Mouse (Mus musculus) hindbrain, embryonic 15.5 days (tissue): ENCODE results near the gene Gm38100. TPM values are rescaled to one million over a fixed set of nuclear protein-coding genes. Genes with fewer than 3 reads are reported as not detected.

Source experiments
- ATAC-seq: fragments of 200-750 bp; cut with Nextera tagmentation; 2 replicates; pipeline ENCODE4 v1.8.0; 2017; ENCODE audit warnings: low read depth, moderate number of reproducible peaks, moderate TSS enrichment; ENCODE audit not compliant: low FRiP score
- H3K27ac ChIP-seq: fragments of 300-500 bp; sonication (generic); replicated peaks from 2 replicates; pipeline ENCODE4 v1.5.1; 2015; ENCODE audit warnings: mild to moderate bottlenecking, inconsistent platforms
- H3K27me3 ChIP-seq: fragments of 300-500 bp; sonication (generic); 2 replicates; pipeline ENCODE4 v1.6.1; 2015; ENCODE audit warnings: control low read depth, inconsistent platforms
- H3K36me3 ChIP-seq: fragments of 300-500 bp; sonication (generic); 2 replicates; pipeline ENCODE4 v1.6.1; 2015; ENCODE audit warnings: control low read depth, inconsistent platforms
- H3K4me1 ChIP-seq: fragments of 300-500 bp; sonication (generic); replicated peaks from 2 replicates; pipeline ENCODE4 v1.6.1; 2015; ENCODE audit warnings: control low read depth, inconsistent platforms
- H3K4me2 ChIP-seq: fragments of 300-500 bp; sonication (generic); 2 replicates; pipeline ENCODE4 v1.6.1; 2015; ENCODE audit warnings: moderate library complexity, mild to moderate bottlenecking, inconsistent platforms
- H3K4me3 ChIP-seq: fragments of 300-500 bp; sonication (generic); 2 replicates; pipeline ENCODE4 v1.5.1; 2015; ENCODE audit warnings: mild to moderate bottlenecking, inconsistent platforms
- H3K9ac ChIP-seq: fragments of 300-500 bp; sonication (generic); 2 replicates; pipeline ENCODE4 v1.6.1; 2015; ENCODE audit warnings: inconsistent platforms
- H3K9me3 ChIP-seq: fragments of 300-500 bp; sonication (generic); 2 replicates; pipeline ENCODE4 v1.6.1; 2016; ENCODE audit warnings: control low read depth, inconsistent platforms
- WGBS: fragments of 180-500 bp; shearing (Covaris S2); methylation state at CpG from one replicate; pipeline ENCODE4 v1.1.7; 2015; 5-methylcytosine and 5-hydroxymethylcytosine counted together
- polyA plus RNA-seq: library from polyadenylated mRNA; unstranded; fragments of >200 nt; fragmentation: Nextera tagmentation; extraction: Ambion mirVana; gene quantifications from 2 replicates; pipeline ENCODE4 v1.2.1, GENCODE M21; 2015

The Gm38100 gene
- polyA plus RNA-seq, 1 experiment from 2014 or later = not detected

DNA sequence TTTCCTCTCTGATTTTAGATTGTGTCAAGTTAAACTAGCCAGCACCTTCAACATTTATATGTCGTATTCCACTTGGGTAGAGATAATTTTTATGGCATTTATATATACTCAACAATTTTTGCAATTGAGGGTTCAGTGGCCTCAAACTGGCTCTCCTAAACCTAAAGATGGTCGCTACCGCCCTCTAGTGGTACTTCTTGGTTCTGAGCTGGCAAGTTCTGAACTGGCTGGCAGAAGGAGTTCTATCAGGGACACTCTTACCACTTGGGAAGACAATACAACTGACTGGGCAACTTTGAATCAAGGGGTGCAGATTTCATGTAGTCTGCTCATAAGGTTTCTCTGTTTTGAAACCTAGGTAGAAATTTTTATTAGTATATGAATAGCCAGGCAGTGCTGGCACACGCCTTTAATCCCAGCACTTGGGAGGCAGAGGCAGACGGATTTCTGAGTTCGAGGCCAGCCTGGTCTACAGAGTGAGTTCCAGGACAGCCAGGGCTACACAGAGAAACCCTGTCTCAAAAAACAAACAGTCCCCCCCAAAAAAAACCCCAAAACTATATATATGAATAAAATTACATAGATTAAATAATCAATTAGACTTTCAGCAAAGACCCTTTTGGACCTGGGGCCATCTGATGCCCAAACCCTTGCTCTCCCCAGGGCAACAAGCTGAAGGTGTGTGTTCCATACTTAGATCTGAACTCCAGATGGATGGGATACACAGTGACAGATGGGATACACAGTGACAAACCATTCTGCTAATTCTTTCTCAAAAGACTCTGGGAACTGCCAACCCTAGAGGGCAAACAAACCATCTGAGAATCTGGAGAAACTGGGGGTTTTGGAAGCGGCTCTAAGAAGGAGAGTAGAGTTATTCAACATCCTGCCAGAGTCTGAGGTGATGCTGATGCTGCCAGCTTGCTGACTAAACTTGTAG, 4.0 kb downstream of the Gm38100 start:
- H3K4me3 ChIP-seq = no peak overlapping the region
- ATAC-seq = peak; percentile 79; the same call in 1 of the 2 replicates
- no peaks in the 10 kb centered on the region for H3K4me1 ChIP-seq
- no peaks in the 10 kb centered on the region for H3K9me3 ChIP-seq
- no peak overlapping the region for H3K4me2 ChIP-seq
- 50% methylated on average over 7 of the region's 7 CpGs for WGBS
- no peak overlapping the region for H3K9ac ChIP-seq
- H3K36me3 ChIP-seq = no peaks in the 10 kb centered on the region
- no peaks in the 10 kb centered on the region for H3K27me3 ChIP-seq
- no peak overlapping the region for H3K27ac ChIP-seq

DNA sequence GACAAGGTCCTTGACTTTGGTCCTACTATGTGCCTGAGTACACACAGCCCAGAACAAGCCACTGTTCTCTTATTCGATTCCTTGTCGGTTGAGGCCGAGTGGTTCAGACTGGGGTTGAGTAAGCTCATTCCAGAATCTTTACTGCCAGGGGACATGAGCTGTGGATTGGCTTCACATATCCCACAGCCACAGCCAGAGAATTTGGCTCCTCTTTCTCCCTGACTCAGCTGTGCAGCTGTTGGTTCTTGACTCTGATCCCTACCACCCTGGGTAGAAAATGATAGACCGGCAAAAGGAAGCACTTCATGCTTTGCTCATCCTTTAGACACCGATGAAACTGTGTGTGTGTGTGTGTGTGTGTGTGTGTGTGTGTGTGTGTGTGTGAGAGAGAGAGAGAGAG, 11.3 kb downstream of the Gm38100 start:
- H3K36me3 ChIP-seq = no peaks in the 10 kb centered on the region
- no peak overlapping the region for H3K4me2 ChIP-seq
- H3K4me3 ChIP-seq = no peak overlapping the region
- 93% methylated on average over 5 of the region's 5 CpGs for WGBS
- no peak overlapping the region for H3K27ac ChIP-seq
- no peaks in the 10 kb centered on the region for H3K27me3 ChIP-seq
- H3K9ac ChIP-seq = no peak overlapping the region
- H3K4me1 ChIP-seq = 0 out of 2 replicates have a peak, but pooled peaks cover 3% of the 10 kb centered on the region
- ATAC-seq = no peak
- H3K9me3 ChIP-seq = no peaks in the 10 kb centered on the region

DNA sequence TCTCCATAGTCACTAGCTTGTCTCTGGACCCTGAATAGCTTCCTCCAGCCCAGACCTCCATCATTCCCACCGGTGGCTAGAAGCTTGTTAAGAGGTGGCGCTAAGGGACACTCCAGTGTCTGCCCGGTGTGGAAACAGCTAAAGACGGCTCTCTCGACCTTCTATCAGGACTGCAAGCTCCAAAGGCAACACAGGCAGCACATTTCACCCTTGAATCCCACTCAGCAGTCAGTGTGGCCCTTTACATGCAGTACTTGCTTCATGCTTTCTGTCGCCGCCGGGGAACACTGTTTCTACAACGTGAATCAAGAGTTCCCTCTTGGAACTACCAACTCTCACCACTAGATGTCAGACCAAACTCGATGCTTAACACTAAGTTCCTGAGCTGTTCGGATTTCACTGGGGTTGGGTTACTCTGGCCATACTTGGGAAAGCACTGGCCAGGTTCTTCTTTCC, 16.2 kb downstream of the Gm38100 start:
- peak; percentile 88 for ATAC-seq
- Histone ChIP-seq H3K4me3 (0 out of 2 replicates have a peak overlapping the region, but pooled peaks have one; percentile 6), H3K4me1 (0 out of 2 replicates have a peak, but pooled peaks cover 3% of the 10 kb centered on the region), H3K9me3 (no peaks in the 10 kb centered on the region), H3K4me2 (peak overlapping the region; percentile 49), H3K36me3 (no peaks in the 10 kb centered on the region), H3K27ac (no peak overlapping the region), H3K27me3 (no peaks in the 10 kb centered on the region), H3K9ac (peak overlapping the region; percentile 30; the same call in 1 of the 2 replicates)
- WGBS = 11% methylated on average over 11 of the region's 11 CpGs

DNA sequence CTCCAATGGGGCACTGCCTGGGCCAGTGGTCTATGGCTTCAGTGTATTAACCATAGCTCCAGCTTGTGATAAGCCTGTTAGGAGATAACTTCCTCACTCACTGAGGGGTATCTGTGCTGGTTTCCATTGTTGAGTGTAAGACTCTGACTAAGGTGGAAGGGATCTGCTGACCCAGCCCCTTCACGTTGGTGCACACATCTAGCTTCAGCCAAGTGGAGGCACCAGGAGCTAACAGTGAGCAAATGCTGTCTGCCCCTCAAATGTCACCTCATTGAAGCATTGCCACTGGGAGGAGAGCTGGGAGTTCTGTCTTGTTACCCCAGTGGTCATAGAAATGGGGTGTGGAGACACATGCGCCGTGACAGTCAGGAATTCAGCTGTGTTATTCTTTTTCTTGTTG, 18.6 kb downstream of the Gm38100 start:
- no peaks in the 10 kb centered on the region for H3K27me3 ChIP-seq
- no peaks in the 10 kb centered on the region for H3K36me3 ChIP-seq
- 0 out of 2 replicates have a peak, but pooled peaks cover 3% of the 10 kb centered on the region for H3K4me1 ChIP-seq
- H3K9ac ChIP-seq = no peak overlapping the region
- WGBS = 76% methylated on average over 3 of the region's 3 CpGs
- no peak overlapping the region for H3K4me2 ChIP-seq
- H3K9me3 ChIP-seq = no peaks in the 10 kb centered on the region
- no peak overlapping the region for H3K27ac ChIP-seq
- no peak for ATAC-seq
- H3K4me3 ChIP-seq = no peak overlapping the region

DNA sequence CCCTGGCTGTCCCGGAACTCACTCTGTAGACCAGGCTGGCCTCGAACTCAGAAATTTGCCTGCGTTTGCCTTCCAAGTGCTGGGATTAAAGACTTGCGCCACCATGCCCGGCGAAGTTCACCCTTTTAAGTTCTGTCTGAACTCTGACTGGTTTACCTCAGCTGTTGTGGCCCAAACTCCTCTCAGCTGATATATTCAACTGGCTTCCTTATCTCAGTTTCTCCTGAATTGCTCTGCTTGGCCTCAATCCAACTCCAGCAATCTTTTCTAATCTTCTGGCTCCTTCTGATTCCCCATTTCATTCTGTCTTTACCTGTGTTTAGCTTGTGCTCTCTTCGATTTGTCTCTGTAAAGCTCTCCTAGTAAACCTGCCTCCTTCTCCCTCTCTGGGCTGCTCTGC, 23.0 kb downstream of the Gm38100 start:
- H3K4me1 ChIP-seq = no peaks in the 10 kb centered on the region
- no peak for ATAC-seq
- no peak overlapping the region for H3K4me2 ChIP-seq
- H3K9ac ChIP-seq = no peak overlapping the region
- no peak overlapping the region for H3K27ac ChIP-seq
- no peaks in the 10 kb centered on the region for H3K9me3 ChIP-seq
- H3K4me3 ChIP-seq = no peak overlapping the region
- no peaks in the 10 kb centered on the region for H3K36me3 ChIP-seq
- H3K27me3 ChIP-seq = no peaks in the 10 kb centered on the region
- WGBS = 93% methylated on average over 7 of the region's 7 CpGs

DNA sequence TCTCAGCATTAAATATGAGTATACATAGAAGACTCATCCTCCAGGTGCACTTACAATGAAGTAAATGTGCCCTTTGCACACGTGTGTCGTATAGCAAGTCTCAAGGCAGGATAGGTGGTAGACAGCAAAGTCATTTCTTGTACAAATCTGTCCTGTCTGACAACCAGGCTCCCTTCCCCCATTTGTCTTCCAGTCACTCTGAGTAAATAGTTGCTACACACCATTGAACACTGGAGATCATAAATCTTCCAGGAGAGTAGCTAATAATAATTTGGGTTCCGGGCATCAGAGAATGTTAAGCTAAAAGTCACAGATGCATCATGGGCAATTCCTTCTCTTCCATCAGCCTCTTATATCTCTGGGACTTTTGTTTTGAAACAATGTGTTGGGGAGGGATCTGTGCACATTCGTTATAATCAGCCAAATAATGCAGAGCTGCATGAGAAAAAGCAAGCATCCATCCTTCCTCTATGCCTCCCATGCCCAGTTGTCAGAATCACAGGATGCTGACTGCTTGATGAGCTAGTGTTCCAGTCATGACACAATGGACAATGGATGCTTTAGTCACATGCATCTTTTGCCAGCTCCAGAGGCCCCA, 26.7 kb downstream of the Gm38100 start:
- no peaks in the 10 kb centered on the region for H3K4me1 ChIP-seq
- H3K36me3 ChIP-seq = no peaks in the 10 kb centered on the region
- H3K9me3 ChIP-seq = no peaks in the 10 kb centered on the region
- H3K9ac ChIP-seq = no peak overlapping the region
- peak; percentile 74; the same call in 1 of the 2 replicates for ATAC-seq
- WGBS = 40% methylated on average over 4 of the region's 4 CpGs
- H3K4me3 ChIP-seq = no peak overlapping the region
- H3K27ac ChIP-seq = peak overlapping the region; percentile 29; the same call in 1 of the 2 replicates
- H3K27me3 ChIP-seq = no peaks in the 10 kb centered on the region
- no peak overlapping the region for H3K4me2 ChIP-seq

DNA sequence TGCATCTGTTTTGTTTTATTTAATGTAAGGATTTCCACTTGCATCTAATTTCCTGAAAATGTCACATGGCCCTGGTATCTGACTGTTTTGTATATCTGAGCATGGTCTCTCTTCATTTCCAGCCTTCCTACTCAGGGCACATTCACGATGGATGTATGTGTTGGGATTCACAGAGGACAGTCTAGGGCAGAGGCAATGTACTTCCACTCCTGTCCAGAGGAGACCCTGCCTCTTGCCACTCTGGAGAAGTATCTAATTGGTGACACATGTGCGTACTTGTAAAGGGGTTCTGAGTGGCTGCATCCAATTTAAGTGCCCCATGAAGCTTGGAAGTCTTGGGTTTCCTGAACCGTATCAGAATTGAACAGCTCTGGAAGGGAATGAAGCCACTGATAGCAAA, 30.3 kb downstream of the Gm38100 start:
- 80% methylated on average over 3 of the region's 3 CpGs for WGBS
- no peak overlapping the region for H3K4me2 ChIP-seq

DNA sequence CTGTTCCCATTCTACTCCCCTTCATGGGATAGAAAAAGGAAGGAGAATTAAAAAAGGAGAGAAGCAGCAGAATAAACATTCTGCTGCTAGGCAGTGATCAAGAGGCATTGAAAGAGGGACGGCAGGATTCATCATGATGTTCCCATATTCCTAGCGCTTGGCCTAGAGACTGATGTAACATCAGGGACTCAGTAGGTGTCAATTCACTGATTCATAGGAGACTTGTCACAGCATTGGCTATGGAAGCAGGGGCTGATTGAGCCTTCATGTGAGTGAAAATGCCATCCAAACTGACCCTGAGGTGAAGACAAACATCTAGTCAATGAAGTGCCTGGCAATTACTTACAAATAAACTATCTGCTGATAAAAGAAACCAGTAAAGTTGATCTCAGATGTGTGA, 30.7 kb downstream of the Gm38100 start:
- Histone ChIP-seq H3K4me1 (no peaks in the 10 kb centered on the region), H3K36me3 (no peaks in the 10 kb centered on the region), H3K27me3 (no peaks in the 10 kb centered on the region), H3K9ac (no peak overlapping the region), H3K9me3 (no peaks in the 10 kb centered on the region), H3K27ac (no peak overlapping the region), H3K4me2 (no peak overlapping the region), H3K4me3 (no peak overlapping the region)
- no peak for ATAC-seq
- 78% methylated on average over 2 of the region's 2 CpGs for WGBS

More for the DNA sequence above, 30.3 kb downstream of the Gm38100 start:
- Histone ChIP-seq H3K4me1 (no peaks in the 10 kb centered on the region), H3K9me3 (no peaks in the 10 kb centered on the region), H3K36me3 (no peaks in the 10 kb centered on the region), H3K27ac (no peak overlapping the region), H3K27me3 (no peaks in the 10 kb centered on the region), H3K9ac (no peak overlapping the region), H3K4me3 (no peak overlapping the region)
- no peak for ATAC-seq

DNA sequence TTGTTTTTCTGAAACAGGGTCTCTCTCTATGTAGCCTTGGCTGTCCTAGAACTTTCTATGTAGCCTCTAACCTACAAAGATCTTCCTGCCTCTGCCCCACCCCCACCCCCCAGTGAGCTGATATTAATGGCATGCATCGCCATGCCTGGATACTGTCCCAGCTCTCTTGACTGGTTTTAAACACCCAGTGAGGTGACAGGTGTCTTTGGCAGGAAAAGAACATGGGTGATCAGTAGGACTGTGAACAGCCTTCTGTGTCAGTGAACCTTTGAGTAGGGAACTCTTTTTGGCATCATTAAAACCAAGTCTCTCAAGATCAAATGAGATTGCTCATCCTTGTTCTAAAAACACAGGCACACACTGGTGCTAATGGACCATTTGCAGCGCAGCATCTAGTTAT, 41.7 kb downstream of the Gm38100 start:
- H3K4me2 ChIP-seq = no peak overlapping the region
- no peaks in the 10 kb centered on the region for H3K36me3 ChIP-seq
- ATAC-seq = no peak
- WGBS = 94% methylated on average over 2 of the region's 2 CpGs
- no peaks in the 10 kb centered on the region for H3K4me1 ChIP-seq
- H3K9ac ChIP-seq = no peak overlapping the region
- H3K27ac ChIP-seq = no peak overlapping the region
- no peak overlapping the region for H3K4me3 ChIP-seq
- H3K9me3 ChIP-seq = no peaks in the 10 kb centered on the region
- H3K27me3 ChIP-seq = no peaks in the 10 kb centered on the region

DNA sequence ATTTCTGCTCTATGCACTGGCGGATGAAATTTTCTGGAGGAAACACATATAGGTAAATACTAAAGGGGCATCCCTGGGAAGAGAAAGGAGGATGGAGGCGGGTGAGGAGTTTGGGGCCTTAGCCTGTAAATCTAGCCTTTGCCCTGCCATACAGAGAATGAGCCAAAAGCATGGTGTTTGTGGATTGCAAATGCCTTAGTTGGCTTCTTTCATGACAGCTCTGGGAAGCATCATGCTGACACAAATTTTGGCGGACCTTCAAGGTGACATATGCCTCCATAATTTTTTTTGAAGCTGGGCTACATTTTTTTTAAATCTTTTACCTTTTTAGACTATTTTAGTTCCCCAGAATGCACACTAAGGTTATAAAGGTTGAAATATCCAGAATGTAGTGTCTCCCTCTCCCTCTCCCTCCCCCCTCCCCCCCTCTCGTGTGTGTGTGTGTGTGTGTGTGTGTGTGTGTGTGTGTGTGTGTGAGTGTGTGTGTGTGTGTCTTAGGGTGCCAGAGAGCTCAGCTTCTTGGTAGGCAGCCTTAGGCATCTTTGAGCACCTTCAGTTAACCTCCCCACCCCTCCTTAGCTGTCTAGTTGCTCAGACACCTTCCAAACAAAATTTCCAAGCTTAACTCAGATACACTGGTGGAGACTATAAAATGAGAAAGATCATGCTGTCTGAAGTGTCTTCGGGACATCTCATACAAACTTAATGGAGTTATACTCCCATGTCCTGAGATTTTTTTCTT, 47.0 kb downstream of the Gm38100 start:
- H3K9me3 ChIP-seq = no peaks in the 10 kb centered on the region
- H3K4me3 ChIP-seq = no peak overlapping the region
- WGBS = 92% methylated on average over 4 of the region's 5 CpGs
- ATAC-seq = no peak
- no peak overlapping the region for H3K9ac ChIP-seq
- H3K4me1 ChIP-seq = no peaks in the 10 kb centered on the region
- no peak overlapping the region for H3K4me2 ChIP-seq
- H3K36me3 ChIP-seq = no peaks in the 10 kb centered on the region
- no peak overlapping the region for H3K27ac ChIP-seq
- H3K27me3 ChIP-seq = no peaks in the 10 kb centered on the region

DNA sequence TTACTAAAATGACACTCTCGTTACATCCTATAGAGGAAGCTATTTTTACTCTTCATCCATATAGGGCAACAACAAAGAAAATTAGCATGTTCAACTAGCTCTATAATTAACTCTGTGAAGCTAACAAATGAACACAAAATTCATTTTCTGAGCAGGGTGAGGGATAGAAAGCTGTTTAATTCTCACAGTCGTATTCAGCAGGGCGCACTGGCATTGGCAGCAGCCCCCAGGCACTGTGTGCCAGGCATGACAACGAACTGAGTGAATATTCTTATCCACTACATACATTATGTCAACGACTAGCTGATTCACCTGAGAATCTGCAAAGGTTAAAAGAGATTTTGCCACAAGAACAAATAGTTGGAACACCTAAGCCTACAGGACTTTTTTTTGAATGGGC, 50.6 kb downstream of the Gm38100 start:
- Histone ChIP-seq H3K4me3 (no peak overlapping the region), H3K4me1 (no peaks in the 10 kb centered on the region), H3K9ac (no peak overlapping the region), H3K27me3 (no peaks in the 10 kb centered on the region), H3K9me3 (no peaks in the 10 kb centered on the region), H3K27ac (no peak overlapping the region), H3K36me3 (no peaks in the 10 kb centered on the region), H3K4me2 (no peak overlapping the region)
- ATAC-seq = no peak
- 45% methylated on average over 5 of the region's 5 CpGs for WGBS
